Mouse (Mus musculus) splenic B cell, adult 2 months (primary cell): ENCODE results near the gene Scaper.

ENCODE experiments used
- DNase-seq: peaks from one replicate; pipeline ENCODE4 v3.0.0-alpha.2; 2011; ENCODE audit warnings: low read depth, low spot score
- H3K27me3 ChIP-seq: 2 replicates; pipeline ENCODE4 v1.6.1; 2012; ENCODE audit warnings: mild to moderate bottlenecking, low read length, moderate library complexity, mixed read lengths; ENCODE audit not compliant: control insufficient read depth, poor library complexity, insufficient read depth, severe bottlenecking
- H3K36me3 ChIP-seq: 2 replicates; pipeline ENCODE4 v1.6.1; 2012; ENCODE audit warnings: mild to moderate bottlenecking, low read length, moderate library complexity, mixed read lengths; ENCODE audit not compliant: control insufficient read depth, poor library complexity, insufficient read depth, severe bottlenecking

Scaper gene

GRCm38 (mm10) chr9:55560960-55561359, 377.0 kb downstream of the Scaper start:
- H3K36me3 ChIP-seq: no peaks in the 10 kb centered on the region
- no peak for DNase-seq
- no peaks in the 10 kb centered on the region for H3K27me3 ChIP-seq

- DNase-seq: no peak
- Histone ChIP-seq H3K27me3 (no peaks in the 10 kb centered on the region), H3K36me3 (no peaks in the 10 kb centered on the region)
Observed at GRCm38 (mm10) chr9:55554986-55555385, 382.9 kb downstream of the Scaper start.

- no peaks in the 10 kb centered on the region for H3K36me3 ChIP-seq
- no peaks in the 10 kb centered on the region for H3K27me3 ChIP-seq
- peak; percentile 8 for DNase-seq
Observed at GRCm38 (mm10) chr9:55549302-55549890, 388.5 kb downstream of the Scaper start.

- Histone ChIP-seq H3K36me3 (no peaks in the 10 kb centered on the region), H3K27me3 (no peaks in the 10 kb centered on the region)
- no peak for DNase-seq
Observed at GRCm38 (mm10) chr9:55548871-55549270, 389.0 kb downstream of the Scaper start.

- no peaks in the 10 kb centered on the region for H3K36me3 ChIP-seq
- DNase-seq: peak; percentile 58
- H3K27me3 ChIP-seq: no peaks in the 10 kb centered on the region
Observed at GRCm38 (mm10) chr9:55546176-55547010, 391.5 kb downstream of the Scaper start.

- Histone ChIP-seq H3K36me3 (no peaks in the 10 kb centered on the region), H3K27me3 (no peaks in the 10 kb centered on the region)
- peak; percentile 5 for DNase-seq
Observed at GRCm38 (mm10) chr9:55545556-55546175, 392.3 kb downstream of the Scaper start.

- Histone ChIP-seq H3K36me3 (no peaks in the 10 kb centered on the region), H3K27me3 (0 out of 2 replicates have a peak, but pooled peaks cover 2% of the 10 kb centered on the region)
- peak; percentile 48 for DNase-seq
Observed at GRCm38 (mm10) chr9:55544861-55545555, 392.9 kb downstream of the Scaper start.

- Histone ChIP-seq H3K27me3 (0 out of 2 replicates have a peak, but pooled peaks cover 5% of the 10 kb centered on the region), H3K36me3 (no peaks in the 10 kb centered on the region)
- peak; percentile 59 for DNase-seq
Observed at GRCm38 (mm10) chr9:55543703-55544401, 394.1 kb downstream of the Scaper start.

GRCm38 (mm10) chr9:55543336-55543702, 394.6 kb downstream of the Scaper start:
- DNase-seq: peak; percentile 36
- Histone ChIP-seq H3K36me3 (no peaks in the 10 kb centered on the region), H3K27me3 (0 out of 2 replicates have a peak, but pooled peaks cover 5% of the 10 kb centered on the region)

GRCm38 (mm10) chr9:55542366-55543325, 395.3 kb downstream of the Scaper start:
- Histone ChIP-seq H3K36me3 (no peaks in the 10 kb centered on the region), H3K27me3 (0 out of 2 replicates have a peak, but pooled peaks cover 5% of the 10 kb centered on the region)
- DNase-seq: peak; percentile 44

- DNase-seq: peak; percentile 51
- Histone ChIP-seq H3K27me3 (0 out of 2 replicates have a peak, but pooled peaks cover 5% of the 10 kb centered on the region), H3K36me3 (no peaks in the 10 kb centered on the region)
Observed at GRCm38 (mm10) chr9:55541681-55542365, 396.1 kb downstream of the Scaper start.

GRCm38 (mm10) chr9:55540888-55541287, 397.0 kb downstream of the Scaper start:
- DNase-seq: peak; percentile 66
- Histone ChIP-seq H3K27me3 (0 out of 2 replicates have a peak, but pooled peaks cover 5% of the 10 kb centered on the region), H3K36me3 (no peaks in the 10 kb centered on the region)

- Histone ChIP-seq H3K27me3 (0 out of 2 replicates have a peak, but pooled peaks cover 5% of the 10 kb centered on the region), H3K36me3 (no peaks in the 10 kb centered on the region)
- DNase-seq: peak; percentile 21
Observed at GRCm38 (mm10) chr9:55540391-55540770, 397.5 kb downstream of the Scaper start.
